Mouse (Mus musculus): ENCODE data around the gene Hcfc1r1. TPM values are rescaled to one million over a fixed set of nuclear protein-coding genes. Genes with fewer than 3 reads are reported as not detected.
A peak's percentile ranks its signal among the peaks of the same experiment; 100 is the strongest.

Hcfc1r1 gene
- total RNA-seq, 2 experiments from 2014 or later, result 137 to 148 TPM

GRCm38 (mm10) chr17:23675127-23675526 lies 1.7 kb downstream of the Hcfc1r1 start:
- no peak for DNase-seq (ENCODE audit: low spot score in 2 of 2)

GRCm38 (mm10) chr17:23675564-23676281 lies 2.3 kb downstream of the Hcfc1r1 start:
- peak; percentile 35 to 43 for DNase-seq (ENCODE audit: low spot score in 2 of 2)

DNA sequence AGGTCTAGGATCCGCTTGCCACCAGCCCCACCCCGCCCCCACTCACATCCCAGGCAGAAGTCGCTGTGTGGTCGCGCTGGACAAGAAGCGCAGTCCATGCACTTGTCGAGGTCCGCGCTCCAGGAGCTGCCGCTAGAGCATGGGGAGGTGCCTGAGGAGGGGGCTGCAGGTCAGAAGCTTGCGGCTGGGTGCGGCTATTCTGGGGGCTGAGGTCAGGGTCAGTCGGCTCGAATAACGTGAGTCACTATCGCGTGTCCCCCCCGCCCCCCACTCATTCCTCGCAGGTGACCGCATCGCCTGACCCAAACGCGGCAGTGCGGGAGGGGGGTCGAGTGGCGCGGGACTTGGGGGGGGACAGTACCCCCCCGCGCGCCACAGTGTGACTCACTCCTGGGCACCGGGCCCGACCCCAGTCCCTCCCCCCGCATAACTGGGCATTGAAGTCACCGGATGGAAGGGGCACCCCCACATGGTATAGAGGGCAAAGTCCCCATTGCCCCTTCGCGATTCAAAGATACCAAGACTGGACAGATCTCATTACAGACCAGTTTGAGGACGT lies 3.2 kb downstream of the Hcfc1r1 start:
- DNase-seq (ENCODE audit: low spot score in 2 of 2), result peak in 1 of 2 experiments; percentile 42

DNA sequence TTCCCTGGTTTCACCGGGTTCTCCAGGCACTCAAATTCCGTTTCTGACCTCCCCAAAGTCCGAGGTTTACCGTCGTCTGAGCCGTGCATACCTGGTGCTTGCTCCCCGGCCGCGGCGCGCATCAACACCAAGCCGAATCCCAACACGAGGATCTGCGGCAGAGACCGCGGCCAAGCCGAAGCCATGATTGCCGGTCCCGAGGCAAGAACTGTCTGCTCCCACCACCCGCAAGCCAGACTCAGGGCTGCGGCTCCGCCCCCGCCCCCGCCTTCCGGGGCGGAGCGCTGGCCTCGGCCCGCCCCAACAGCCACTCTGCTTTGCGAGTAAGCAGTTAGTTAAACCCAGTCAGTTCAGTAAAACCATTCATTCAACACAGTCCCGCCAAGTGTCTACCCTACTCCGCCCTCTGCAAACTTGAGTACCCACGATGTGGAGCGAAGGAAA lies 3.9 kb downstream of the Hcfc1r1 start, which contains the start of gene Tnfrsf12a:
Gene Tnfrsf12a (minus strand): TSS at position 233 of the 444 bp plus-strand sequence.
- peak; percentile 73 to 79 for DNase-seq (ENCODE audit: low spot score in 2 of 2)

DNA sequence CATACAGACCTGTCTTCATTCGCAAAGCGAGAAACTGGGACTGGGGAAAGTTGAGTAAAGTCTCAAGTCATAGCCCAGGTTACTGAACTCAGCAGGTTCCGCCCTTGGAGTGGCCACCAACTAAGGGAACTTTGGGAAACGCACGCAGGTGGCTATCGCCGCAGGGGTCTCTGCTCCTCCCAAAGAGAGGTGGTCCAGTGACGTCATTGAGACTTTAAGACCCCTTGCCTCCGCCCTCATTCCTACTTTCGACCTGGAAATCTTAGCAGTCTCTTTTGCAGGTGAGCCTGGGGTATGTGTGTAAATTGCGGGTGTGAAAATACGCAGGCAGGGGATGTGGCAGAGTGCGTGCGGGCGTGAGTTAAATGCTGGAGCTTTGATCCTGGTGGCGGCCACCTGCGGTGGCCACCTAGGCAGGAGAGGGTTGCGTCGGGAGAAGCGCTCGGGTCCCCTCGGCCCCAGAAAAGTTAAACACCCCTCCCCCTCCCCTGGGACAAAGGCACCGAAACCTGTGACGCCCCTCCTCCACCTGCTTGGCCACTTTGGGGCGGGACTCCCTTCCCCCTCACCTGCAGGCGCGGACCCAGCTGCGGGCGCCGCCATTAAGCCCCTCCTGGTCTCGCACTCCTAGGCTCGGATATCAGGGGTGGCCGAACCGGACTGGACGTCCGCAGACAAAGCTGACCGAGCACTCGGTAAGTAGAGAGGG lies 5.9 kb downstream of the Hcfc1r1 start, which contains the start of gene Cldn6:
Gene Cldn6 (plus strand): TSS at position 123 of the 709 bp plus-strand sequence.
- no peak for DNase-seq (ENCODE audit: low spot score in 2 of 2)

DNA sequence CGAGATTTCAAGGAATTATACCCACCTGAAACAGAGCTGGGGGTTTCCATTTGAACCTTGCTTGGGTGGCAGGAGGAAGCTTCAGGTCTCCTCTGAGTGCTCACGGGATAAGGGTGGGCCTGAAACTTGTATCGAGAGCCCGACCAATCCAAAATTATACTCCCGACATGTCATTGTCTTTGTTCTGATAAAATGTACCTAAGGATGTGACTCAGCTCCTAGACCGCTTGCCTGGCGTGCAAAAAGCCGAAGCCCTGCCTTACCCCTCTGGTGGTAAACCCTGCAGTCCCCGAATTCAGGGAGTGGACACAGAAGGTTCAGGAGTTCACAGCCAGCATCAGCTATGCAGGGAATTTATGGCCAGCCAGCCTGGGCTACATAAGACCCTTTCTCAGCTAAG lies 6.9 kb downstream of the Hcfc1r1 start:
- no peak for DNase-seq (ENCODE audit: low spot score in 2 of 2)

- DNase-seq (ENCODE audit: low spot score in 2 of 2), result no peak
Observed at GRCm38 (mm10) chr17:23681086-23681485, 7.7 kb downstream of the Hcfc1r1 start.

DNA sequence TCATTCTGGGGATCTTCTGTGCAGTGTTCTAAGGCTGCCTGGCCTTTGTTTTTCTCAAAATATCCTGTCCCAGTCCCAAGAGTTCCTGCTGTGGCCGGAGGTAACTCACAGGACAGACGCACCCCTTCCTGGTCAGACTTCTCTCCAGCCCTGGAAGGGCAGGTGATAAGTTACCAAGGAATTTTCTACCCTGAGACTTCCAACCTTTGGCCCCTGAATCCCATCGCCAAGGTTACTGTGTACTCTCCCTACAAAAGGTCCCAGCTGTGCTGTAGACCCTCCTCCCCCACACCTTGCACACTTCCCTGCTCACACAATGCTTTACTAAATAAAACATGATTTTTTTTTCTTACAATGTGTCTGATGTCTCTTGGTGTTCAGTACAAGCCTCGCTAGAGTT lies 8.7 kb downstream of the Hcfc1r1 start:
- no peak for DNase-seq (ENCODE audit: low spot score in 2 of 2)

DNA sequence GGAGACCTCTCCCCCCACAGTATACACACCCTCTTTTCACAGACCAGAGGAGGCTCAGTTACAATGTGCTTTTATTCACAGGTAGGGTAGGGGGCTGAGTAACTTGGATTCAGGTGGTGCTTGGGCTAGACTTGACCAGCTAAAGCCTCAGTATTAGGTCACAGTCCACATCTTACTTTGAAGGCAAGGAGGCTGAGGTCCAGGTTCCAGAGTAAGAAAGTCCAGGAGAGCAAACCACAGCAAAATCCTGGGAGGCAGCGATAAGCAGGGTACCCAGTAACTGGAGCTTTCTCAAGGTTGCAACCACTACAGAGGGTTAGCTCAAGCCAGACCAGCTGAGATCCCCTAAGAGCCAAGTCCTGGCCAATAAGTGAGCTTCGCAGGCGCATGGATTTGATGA lies 9.1 kb downstream of the Hcfc1r1 start:
- DNase-seq (ENCODE audit: low spot score in 2 of 2), result no peak

GRCm38 (mm10) chr17:23683226-23683625 lies 9.8 kb downstream of the Hcfc1r1 start:
- DNase-seq (ENCODE audit: low spot score in 2 of 2), result no peak

GRCm38 (mm10) chr17:23683856-23684672 lies 10.7 kb downstream of the Hcfc1r1 start, which contains the start of gene Cldn9:
Gene Cldn9, minus strand, starts transcription at chr17:23684026.
- no peak for DNase-seq (ENCODE audit: low spot score in 2 of 2)

- no peak for DNase-seq (ENCODE audit: low spot score in 2 of 2)
Observed at GRCm38 (mm10) chr17:23694491-23694890, 21.1 kb downstream of the Hcfc1r1 start.

GRCm38 (mm10) chr17:23695801-23696200 lies 22.4 kb downstream of the Hcfc1r1 start:
- no peak for DNase-seq (ENCODE audit: low spot score in 2 of 2)

DNA sequence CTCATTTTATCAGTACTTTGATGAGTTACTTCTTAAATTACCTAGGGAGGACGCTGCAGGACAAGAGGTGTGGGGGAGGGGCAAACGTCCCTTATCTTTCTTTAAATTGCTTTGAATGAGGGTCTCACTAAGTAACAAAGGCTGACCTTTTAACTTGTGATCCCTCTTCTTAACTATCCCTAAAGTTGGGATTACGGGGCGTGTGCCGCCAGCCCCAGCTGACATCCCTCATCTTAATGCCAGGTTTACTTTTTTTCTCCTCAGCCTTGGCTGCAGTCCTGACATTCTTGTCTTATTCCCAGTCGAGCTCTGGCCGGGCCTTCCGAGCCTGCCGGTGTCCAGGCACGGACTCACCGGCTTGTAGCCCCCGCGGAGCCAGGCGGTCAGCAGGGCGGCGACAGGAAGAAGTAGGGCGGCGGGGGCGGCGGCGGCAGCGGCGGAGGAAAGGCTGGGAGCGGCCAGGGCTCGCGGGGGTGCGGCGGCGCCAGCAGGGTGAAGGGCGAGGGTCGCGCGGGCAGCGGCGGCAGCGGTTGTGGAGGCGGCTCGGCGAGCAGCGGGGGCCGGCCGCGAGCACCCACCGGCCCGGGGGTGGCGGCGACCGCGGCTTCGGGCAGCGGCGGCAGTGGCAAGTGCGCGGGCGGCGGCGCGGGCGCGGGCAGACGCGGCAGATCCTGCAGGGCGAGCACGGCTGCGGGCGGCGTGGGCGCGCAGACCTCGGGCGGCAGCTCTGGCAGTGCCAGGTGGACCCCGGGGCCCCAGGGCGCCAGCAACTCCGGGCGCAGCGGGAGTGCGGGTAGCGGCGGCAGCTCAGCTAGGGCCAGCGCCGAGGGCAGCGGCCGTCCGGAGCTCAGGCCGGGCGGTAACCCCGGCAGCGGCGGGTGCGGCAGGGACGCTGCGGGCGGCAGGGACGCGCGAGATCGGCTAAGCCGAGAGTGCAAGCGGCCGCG lies 26.0 kb downstream of the Hcfc1r1 start:
- DNase-seq (ENCODE audit: low spot score in 2 of 2), result no peak

DNA sequence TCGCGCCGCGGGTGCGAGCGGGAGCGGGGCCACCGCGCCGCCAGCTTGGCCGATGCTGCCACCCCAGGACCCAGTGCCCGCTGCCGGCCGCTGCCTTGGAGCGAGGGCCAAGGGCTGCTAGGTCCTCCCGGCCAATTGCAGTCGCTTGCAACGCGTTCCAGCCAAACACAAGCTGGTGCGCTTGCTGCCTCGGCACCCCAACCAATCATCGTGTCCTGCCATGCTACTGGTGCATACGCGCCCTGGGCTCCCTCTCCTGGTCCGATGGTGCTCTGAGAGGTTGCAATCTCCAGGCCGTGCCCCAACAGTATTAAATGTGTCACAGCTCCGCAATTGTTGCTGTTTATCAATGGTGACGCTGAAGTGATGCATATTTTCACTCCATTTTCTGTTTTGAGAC lies 26.7 kb downstream of the Hcfc1r1 start:
- DNase-seq (ENCODE audit: low spot score in 2 of 2), result peak; percentile 83 to 91

- no peak for DNase-seq (ENCODE audit: low spot score in 2 of 2)
Observed at GRCm38 (mm10) chr17:23703301-23703700, 29.9 kb downstream of the Hcfc1r1 start.

GRCm38 (mm10) chr17:23704741-23705140 lies 31.3 kb downstream of the Hcfc1r1 start:
- peak in 1 of 2 experiments; percentile 44 for DNase-seq (ENCODE audit: low spot score in 2 of 2)

GRCm38 (mm10) chr17:23705525-23706104 lies 32.2 kb downstream of the Hcfc1r1 start:
- no peak for DNase-seq (ENCODE audit: low spot score in 2 of 2)

- DNase-seq (ENCODE audit: low spot score in 2 of 2), result peak; percentile 81 to 87
Observed at GRCm38 (mm10) chr17:23706212-23706611, 32.8 kb downstream of the Hcfc1r1 start.

DNA sequence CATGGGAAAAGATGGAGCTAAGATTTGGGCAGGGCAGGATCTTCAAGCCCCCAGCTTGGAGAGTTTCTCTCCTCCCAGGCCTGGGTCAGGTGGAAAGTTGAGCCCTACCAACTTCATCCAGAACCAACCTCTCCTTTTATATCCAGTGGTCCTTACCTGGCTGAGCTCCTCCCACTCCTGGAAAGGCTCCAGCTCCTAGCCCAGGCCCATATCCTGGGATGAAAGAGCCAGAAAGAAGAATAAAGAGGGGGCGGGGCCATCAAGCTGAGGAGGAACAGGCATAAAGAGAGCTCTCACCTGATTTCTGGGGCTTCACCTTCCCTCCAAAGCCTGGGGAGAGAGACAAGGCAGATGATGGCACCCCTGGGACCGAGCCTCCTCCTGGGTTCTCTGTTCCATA lies 43.6 kb downstream of the Hcfc1r1 start:
- DNase-seq (ENCODE audit: low spot score in 2 of 2), result no peak

Measured in layer of hippocampus, postnatal 10 days (tissue).